Comparison of ENCODE assay signal across 29 mouse cellular contexts in the genomic region with DNA sequence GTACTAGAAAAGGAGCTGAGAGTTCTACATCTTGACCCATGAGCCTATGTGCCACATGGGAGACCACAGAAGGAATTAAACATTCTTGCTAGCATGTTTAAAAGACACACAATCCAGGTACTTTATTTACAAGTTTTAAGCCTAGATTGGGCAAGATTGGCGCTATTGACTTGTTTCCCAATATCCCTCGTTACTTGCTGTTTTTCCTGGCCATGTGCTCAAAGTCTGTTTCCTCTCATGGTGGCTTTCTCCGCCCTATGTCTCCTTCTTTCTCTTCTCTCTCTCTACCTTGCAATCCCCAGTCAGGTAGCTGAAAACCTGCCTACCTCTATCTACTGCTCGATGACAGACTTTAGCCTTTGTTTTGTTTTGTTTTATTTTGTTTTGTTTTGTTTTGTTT.
"Had no signal": no experiment of that assay in that cellular context is flagged by ENCODE, and none has a peak within 500 bp of the region (broad histone marks: within the 10 kb centered on the region; RNA-seq: fewer than 3 reads in every experiment).

No protein-coding gene starts in this region.

- H3K27ac ChIP-seq: embryonic facial prominence, embryonic 10.5 days; embryonic facial prominence, embryonic 12.5 days; embryonic facial prominence, embryonic 13.5 days; embryonic facial prominence, embryonic 15.5 days; forebrain, embryonic 10.5 days; forebrain, embryonic 12.5 days; forebrain, embryonic 13.5 days; forebrain, embryonic 15.5 days; gastrocnemius, adult 2 months; heart, adult 2 months had no signal

- H3K4me3 ChIP-seq: embryonic facial prominence, embryonic 10.5 days; embryonic facial prominence, embryonic 12.5 days; embryonic facial prominence, embryonic 13.5 days; embryonic facial prominence, embryonic 15.5 days; erythroblast, embryonic 14.5 days; forebrain, embryonic 10.5 days; forebrain, embryonic 12.5 days; forebrain, embryonic 13.5 days; forebrain, embryonic 15.5 days; gastrocnemius, adult 2 months; heart, adult 2 months had no signal

- DNase-seq: cerebellum, adult 2 months; cerebellum, adult 8-10 months; cerebellum, adult 9-10 months; cerebellum, adult 9-11 months; cerebellum, postnatal 10 days; cerebellum, postnatal 14 days; cerebellum, postnatal 25 days; cerebellum, postnatal 36 days; embryo, embryonic 11 days; forebrain, postnatal 0 days; gastrocnemius, adult 2 months; gastrocnemius, postnatal 10 days; gastrocnemius, postnatal 14 days; gastrocnemius, postnatal 25 days; gastrocnemius, postnatal 36 days; heart, adult 11 months; heart, adult 18-20 months; heart, adult 2 months had no signal

- H3K9me3 ChIP-seq: embryonic facial prominence, embryonic 12.5 days; embryonic facial prominence, embryonic 13.5 days; embryonic facial prominence, embryonic 15.5 days; forebrain, embryonic 10.5 days; forebrain, embryonic 12.5 days; forebrain, embryonic 13.5 days; forebrain, embryonic 15.5 days had no signal

- H3K4me2 ChIP-seq: embryonic facial prominence, embryonic 12.5 days; embryonic facial prominence, embryonic 13.5 days; embryonic facial prominence, embryonic 15.5 days; forebrain, embryonic 12.5 days; forebrain, embryonic 13.5 days; forebrain, embryonic 15.5 days had no signal

- H3K36me3 ChIP-seq: embryonic facial prominence, embryonic 10.5 days; embryonic facial prominence, embryonic 12.5 days; embryonic facial prominence, embryonic 13.5 days; embryonic facial prominence, embryonic 15.5 days; forebrain, embryonic 10.5 days; forebrain, embryonic 12.5 days; forebrain, embryonic 15.5 days had no signal

- H3K4me1 ChIP-seq: embryonic facial prominence, embryonic 12.5 days had no signal

- H3K27me3 ChIP-seq: embryonic facial prominence, embryonic 12.5 days; embryonic facial prominence, embryonic 13.5 days; embryonic facial prominence, embryonic 15.5 days; forebrain, embryonic 12.5 days; forebrain, embryonic 13.5 days; forebrain, embryonic 15.5 days had no signal

- H3K9ac ChIP-seq: embryonic facial prominence, embryonic 12.5 days; embryonic facial prominence, embryonic 13.5 days; embryonic facial prominence, embryonic 15.5 days; forebrain, embryonic 12.5 days; forebrain, embryonic 13.5 days; forebrain, embryonic 15.5 days; forebrain, postnatal 0 days had no signal

- ATAC-seq: forebrain, embryonic 13.5 days; forebrain, embryonic 14.5 days; forebrain, embryonic 15.5 days; forebrain, embryonic 16.5 days; forebrain, postnatal 0 days had no signal
